Mouse (Mus musculus): ENCODE results near the gene Lca5l. TPM values are rescaled to one million over a fixed set of nuclear protein-coding genes. Genes with fewer than 3 reads are reported as not detected.

Lca5l gene
- polyA plus RNA-seq, 1 experiment, result 0.18 TPM

DNA sequence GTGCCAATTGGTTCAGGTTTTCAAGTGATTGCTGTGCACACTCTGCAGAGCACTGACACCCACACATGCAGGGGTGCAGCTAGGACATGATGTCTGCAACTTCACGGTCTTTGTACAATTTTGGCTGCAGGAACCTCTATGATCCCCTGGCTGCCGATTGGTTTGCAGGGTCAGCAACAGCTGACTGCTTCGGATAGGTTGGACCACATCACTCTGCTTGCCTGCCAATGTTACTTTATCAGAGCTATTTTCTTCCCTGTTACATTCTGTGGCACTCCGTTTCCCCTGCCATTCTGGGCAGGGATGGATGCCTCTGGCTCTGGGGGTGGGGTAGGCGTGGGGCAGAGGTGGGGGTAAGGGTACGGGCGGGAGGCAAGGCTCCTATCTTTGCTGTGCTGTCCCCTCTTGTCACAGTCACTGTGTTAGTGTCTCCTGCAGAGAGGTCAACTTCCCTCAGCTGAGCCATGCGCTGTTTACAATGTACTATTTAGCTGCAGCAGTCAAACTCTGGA lies 37.0 kb upstream of the Lca5l start:
- Histone ChIP-seq H3K27me3 (ENCODE audit: control insufficient read depth, insufficient read depth, low read length) (no peaks in the 10 kb centered on the region), H3K27ac (ENCODE audit: control insufficient read depth, insufficient read depth, low read length) (no peak overlapping the region), H3K4me3 (ENCODE audit: control insufficient read depth, insufficient read depth, low read length) (no peak overlapping the region), H3K36me3 (ENCODE audit: control insufficient read depth, insufficient read depth, low read length) (no peaks in the 10 kb centered on the region), H3K4me1 (replicated peaks; ENCODE audit: control insufficient read depth, insufficient read depth, low read length) (0 out of 2 replicates have a peak, but pooled peaks cover 2% of the 10 kb centered on the region)
- TF ChIP-seq POLR2A (IDR thresholded peaks at IDR 0.05; ENCODE audit: control insufficient read depth, extremely low read depth, insufficient read depth, low read length, poor library complexity), result no peak
- TF ChIP-seq CTCF (IDR thresholded peaks at IDR 0.05; ENCODE audit: borderline replicate concordance, control insufficient read depth, extremely low read depth, insufficient read depth, low read length, poor library complexity), result no peak
- DNase-seq, result no peak
- 88% methylated on average over 8 of the region's 8 CpGs for WGBS

DNA sequence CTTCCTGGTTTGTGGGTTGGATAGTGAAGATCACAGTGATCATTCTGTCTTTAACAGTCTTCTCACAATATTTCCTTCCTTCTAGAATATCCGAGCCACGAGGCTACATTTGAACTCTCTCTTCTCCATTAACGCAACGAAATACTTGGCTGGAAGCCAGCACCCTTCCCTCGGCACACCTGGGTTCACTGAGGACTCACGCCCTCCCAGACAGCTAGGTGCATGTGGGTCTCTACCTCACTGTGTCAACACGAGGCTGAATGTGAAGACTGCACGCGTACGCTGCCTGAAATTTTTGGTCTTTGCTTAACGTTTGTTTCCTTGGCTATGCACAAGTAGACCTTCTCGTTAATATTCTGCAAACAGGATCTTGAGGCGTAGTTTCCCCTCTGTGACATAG lies 36.4 kb upstream of the Lca5l start:
- TF ChIP-seq POLR2A (IDR thresholded peaks at IDR 0.05; ENCODE audit: control insufficient read depth, extremely low read depth, insufficient read depth, low read length, poor library complexity) (no peak), CTCF (IDR thresholded peaks at IDR 0.05; ENCODE audit: borderline replicate concordance, control insufficient read depth, extremely low read depth, insufficient read depth, low read length, poor library complexity) (no peak)
- no peak for DNase-seq
- Histone ChIP-seq H3K27me3 (ENCODE audit: control insufficient read depth, insufficient read depth, low read length) (no peaks in the 10 kb centered on the region), H3K4me3 (ENCODE audit: control insufficient read depth, insufficient read depth, low read length) (no peak overlapping the region), H3K4me1 (replicated peaks; ENCODE audit: control insufficient read depth, insufficient read depth, low read length) (0 out of 2 replicates have a peak, but pooled peaks cover 2% of the 10 kb centered on the region), H3K27ac (ENCODE audit: control insufficient read depth, insufficient read depth, low read length) (no peak overlapping the region), H3K36me3 (ENCODE audit: control insufficient read depth, insufficient read depth, low read length) (no peaks in the 10 kb centered on the region)
- 28% methylated on average over 13 of the region's 13 CpGs for WGBS

DNA sequence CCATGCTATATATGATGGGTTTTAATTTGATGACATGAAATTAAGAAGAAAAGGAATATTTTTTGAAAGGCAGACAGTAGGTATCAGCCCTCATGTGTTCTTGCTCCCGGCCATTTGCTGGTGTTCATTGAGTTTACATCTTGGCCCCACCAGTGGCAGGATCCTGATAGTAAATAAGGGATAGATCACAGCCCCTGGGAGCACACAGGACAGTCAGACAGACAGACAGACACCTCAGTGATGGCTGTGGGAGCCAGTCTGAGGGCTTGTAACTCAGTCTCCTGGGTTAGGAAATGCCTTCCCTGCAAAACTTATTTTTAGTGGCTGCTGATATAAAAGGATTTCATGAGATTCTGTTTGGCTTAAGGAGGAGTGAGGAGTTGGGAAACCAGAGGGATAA lies 30.4 kb upstream of the Lca5l start:
- 98% methylated on average over 1 of the region's 1 CpGs for WGBS
- Histone ChIP-seq H3K4me3 (ENCODE audit: control insufficient read depth, insufficient read depth, low read length) (no peak overlapping the region), H3K36me3 (ENCODE audit: control insufficient read depth, insufficient read depth, low read length) (no peaks in the 10 kb centered on the region), H3K4me1 (replicated peaks; ENCODE audit: control insufficient read depth, insufficient read depth, low read length) (no peaks in the 10 kb centered on the region), H3K27ac (ENCODE audit: control insufficient read depth, insufficient read depth, low read length) (no peak overlapping the region), H3K27me3 (ENCODE audit: control insufficient read depth, insufficient read depth, low read length) (no peaks in the 10 kb centered on the region)
- no peak for DNase-seq
- TF ChIP-seq POLR2A (IDR thresholded peaks at IDR 0.05; ENCODE audit: control insufficient read depth, extremely low read depth, insufficient read depth, low read length, poor library complexity), result no peak
- TF ChIP-seq CTCF (IDR thresholded peaks at IDR 0.05; ENCODE audit: borderline replicate concordance, control insufficient read depth, extremely low read depth, insufficient read depth, low read length, poor library complexity), result no peak

DNA sequence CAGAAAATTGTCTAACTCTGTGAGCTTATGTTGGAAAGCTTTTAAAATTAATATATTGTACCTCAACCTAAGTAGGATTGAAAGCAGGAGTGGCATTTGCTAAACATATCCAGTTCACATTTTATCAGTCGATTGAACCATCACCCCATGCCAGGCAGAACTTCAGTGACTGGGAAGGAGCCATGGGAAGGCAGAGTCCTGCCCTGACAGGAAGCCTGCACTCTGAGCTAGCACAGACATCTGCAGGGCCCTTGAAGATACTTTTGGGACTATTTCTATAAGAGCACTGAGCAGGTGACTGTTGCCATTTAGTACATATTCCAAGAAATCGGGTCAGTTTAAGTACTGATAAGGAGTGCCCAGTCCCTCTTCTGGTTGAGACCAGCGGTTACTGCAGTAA lies 29.9 kb upstream of the Lca5l start:
- whole genome bisulfite sequencing, result 73% methylated on average over 3 of the region's 3 CpGs

DNA sequence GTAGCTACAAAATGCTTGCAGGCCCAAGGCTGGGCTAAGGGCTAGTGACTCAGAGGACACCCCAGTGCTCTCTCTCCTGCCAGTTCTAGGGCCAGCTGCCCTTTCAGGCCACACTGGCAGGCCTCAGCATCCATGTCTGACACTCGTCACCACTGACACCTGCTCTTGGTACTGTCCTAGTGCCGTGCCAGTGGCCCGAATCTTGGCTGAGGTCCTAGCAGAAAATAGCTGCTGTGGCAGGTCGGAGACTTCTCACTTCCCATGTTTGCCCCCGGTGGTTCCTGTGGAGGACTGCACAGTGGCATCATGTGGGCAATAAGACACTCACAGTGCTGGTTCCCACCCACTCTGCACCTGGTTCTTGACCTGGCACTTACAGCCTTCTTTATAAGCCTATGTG lies 29.4 kb upstream of the Lca5l start:
- WGBS, result 25% methylated on average over 5 of the region's 5 CpGs
- Histone ChIP-seq H3K27me3 (ENCODE audit: control insufficient read depth, insufficient read depth, low read length) (no peaks in the 10 kb centered on the region), H3K27ac (ENCODE audit: control insufficient read depth, insufficient read depth, low read length) (no peak overlapping the region), H3K36me3 (ENCODE audit: control insufficient read depth, insufficient read depth, low read length) (no peaks in the 10 kb centered on the region), H3K4me3 (ENCODE audit: control insufficient read depth, insufficient read depth, low read length) (no peak overlapping the region), H3K4me1 (replicated peaks; ENCODE audit: control insufficient read depth, insufficient read depth, low read length) (no peaks in the 10 kb centered on the region)
- TF ChIP-seq POLR2A (IDR thresholded peaks at IDR 0.05; ENCODE audit: control insufficient read depth, extremely low read depth, insufficient read depth, low read length, poor library complexity) (no peak), CTCF (IDR thresholded peaks at IDR 0.05; ENCODE audit: borderline replicate concordance, control insufficient read depth, extremely low read depth, insufficient read depth, low read length, poor library complexity) (no peak)
- DNase-seq, result no peak

More for the DNA sequence above, 29.9 kb upstream of the Lca5l start:
- Histone ChIP-seq H3K27ac (ENCODE audit: control insufficient read depth, insufficient read depth, low read length) (no peak overlapping the region), H3K4me1 (replicated peaks; ENCODE audit: control insufficient read depth, insufficient read depth, low read length) (no peaks in the 10 kb centered on the region), H3K36me3 (ENCODE audit: control insufficient read depth, insufficient read depth, low read length) (no peaks in the 10 kb centered on the region), H3K27me3 (ENCODE audit: control insufficient read depth, insufficient read depth, low read length) (no peaks in the 10 kb centered on the region), H3K4me3 (ENCODE audit: control insufficient read depth, insufficient read depth, low read length) (no peak overlapping the region)
- DNase-seq, result no peak
- TF ChIP-seq POLR2A (IDR thresholded peaks at IDR 0.05; ENCODE audit: control insufficient read depth, extremely low read depth, insufficient read depth, low read length, poor library complexity) (no peak), CTCF (IDR thresholded peaks at IDR 0.05; ENCODE audit: borderline replicate concordance, control insufficient read depth, extremely low read depth, insufficient read depth, low read length, poor library complexity) (no peak)

DNA sequence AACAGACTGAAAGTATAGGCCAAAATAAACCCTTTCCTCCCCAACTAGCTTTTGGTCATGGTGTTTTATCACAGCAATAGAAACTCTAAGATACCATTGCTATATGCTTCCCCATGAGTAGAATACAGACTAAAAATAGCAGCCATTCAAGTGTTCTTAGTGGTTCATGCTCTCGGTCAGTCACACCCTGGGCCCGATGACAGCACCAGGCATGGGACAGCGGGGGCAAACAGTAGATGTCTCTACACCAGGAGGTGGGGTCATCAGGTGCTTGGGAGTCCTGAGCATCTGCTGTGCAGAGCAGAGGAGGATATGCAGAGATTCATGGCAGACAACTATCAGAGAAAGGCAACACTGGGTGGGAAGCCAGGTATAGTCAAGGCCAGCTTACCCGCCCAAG lies 21.0 kb upstream of the Lca5l start:
- TF ChIP-seq POLR2A (IDR thresholded peaks at IDR 0.05; ENCODE audit: control insufficient read depth, extremely low read depth, insufficient read depth, low read length, poor library complexity) (no peak), CTCF (IDR thresholded peaks at IDR 0.05; ENCODE audit: borderline replicate concordance, control insufficient read depth, extremely low read depth, insufficient read depth, low read length, poor library complexity) (no peak)

DNA sequence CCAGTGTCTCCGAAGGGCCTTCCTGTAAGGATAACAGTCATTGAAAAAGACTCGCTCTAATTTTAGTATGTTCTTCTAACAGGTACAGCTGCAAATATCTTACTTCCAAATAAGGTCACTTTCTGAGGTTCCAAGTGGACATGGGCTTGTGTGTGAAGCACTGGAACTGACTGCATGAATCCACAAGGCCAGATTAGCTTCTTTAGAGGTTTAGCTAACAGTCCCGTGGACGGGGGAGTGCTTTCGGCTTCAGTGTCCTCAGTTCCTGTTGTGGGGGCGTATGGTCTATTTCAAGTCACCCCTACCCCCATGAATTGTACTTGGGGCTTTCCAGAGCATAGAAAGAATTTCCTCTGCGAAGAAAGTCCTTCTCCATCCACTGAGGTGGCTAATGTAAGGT lies 18.8 kb upstream of the Lca5l start:
- no peak overlapping the region for H3K4me3 ChIP-seq (ENCODE audit: control insufficient read depth, insufficient read depth, low read length)
- H3K27ac ChIP-seq (ENCODE audit: control insufficient read depth, insufficient read depth, low read length), result no peak overlapping the region
- H3K4me1 ChIP-seq (replicated peaks; ENCODE audit: control insufficient read depth, insufficient read depth, low read length), result peaks cover 2% of the 10 kb centered on the region
- no peaks in the 10 kb centered on the region for H3K36me3 ChIP-seq (ENCODE audit: control insufficient read depth, insufficient read depth, low read length)
- TF ChIP-seq POLR2A (IDR thresholded peaks at IDR 0.05; ENCODE audit: control insufficient read depth, extremely low read depth, insufficient read depth, low read length, poor library complexity) (no peak), CTCF (IDR thresholded peaks at IDR 0.05; ENCODE audit: borderline replicate concordance, control insufficient read depth, extremely low read depth, insufficient read depth, low read length, poor library complexity) (no peak)
- WGBS, result 87% methylated on average over 7 of the region's 7 CpGs
- no peak for DNase-seq
- no peaks in the 10 kb centered on the region for H3K27me3 ChIP-seq (ENCODE audit: control insufficient read depth, insufficient read depth, low read length)

More for the DNA sequence above, 21.0 kb upstream of the Lca5l start:
- DNase-seq, result no peak
- Histone ChIP-seq H3K27me3 (ENCODE audit: control insufficient read depth, insufficient read depth, low read length) (no peaks in the 10 kb centered on the region), H3K36me3 (ENCODE audit: control insufficient read depth, insufficient read depth, low read length) (no peaks in the 10 kb centered on the region), H3K27ac (ENCODE audit: control insufficient read depth, insufficient read depth, low read length) (no peak overlapping the region), H3K4me1 (replicated peaks; ENCODE audit: control insufficient read depth, insufficient read depth, low read length) (peaks cover 2% of the 10 kb centered on the region), H3K4me3 (ENCODE audit: control insufficient read depth, insufficient read depth, low read length) (no peak overlapping the region)
- WGBS, result 95% methylated on average over 4 of the region's 4 CpGs
